9 mouse cellular contexts compared by ENCODE assay signal in genomic region chr2:51238131-51238931, GRCm38 (mm10).
A peak's percentile ranks its signal among the peaks of the same experiment; 100 is the strongest.
DNase-seq lines count a peak whose midpoint lies in the region; ATAC-seq and TF ChIP-seq lines count a peak whose summit lies in the region.
"Had no signal": no experiment of that assay in that cellular context is flagged by ENCODE, and none has a peak within 500 bp of the region (broad histone marks: within the 10 kb centered on the region; RNA-seq: fewer than 3 reads in every experiment).

No protein-coding gene starts in this region.

- no peaks in the 10 kb centered on the region for H3K9me3 ChIP-seq in heart, embryonic 15.5 days (replicated peaks)
- no peaks in the 10 kb centered on the region for H3K9me3 ChIP-seq in hindbrain, embryonic 11.5 days (ENCODE audit: control insufficient read depth, low read length)

- ATAC-seq in heart, embryonic 15.5 days (replicated peaks; ENCODE audit: insufficient number of reproducible peaks, insufficient read depth, low FRiP score, low read depth) = no peak
- peak; percentile 56; the same call in 1 of the 2 replicates for ATAC-seq in hindbrain, embryonic 11.5 days (ENCODE audit: low FRiP score)
- no peak for ATAC-seq in megakaryocyte-erythroid progenitor cell, adult 5-6 weeks (replicated peaks; ENCODE audit: low FRiP score, low TSS enrichment, poor library complexity, severe bottlenecking)

- no peak overlapping the region for H3K4me3 ChIP-seq in heart, embryonic 15.5 days
- H3K4me3 ChIP-seq in hindbrain, embryonic 11.5 days (ENCODE audit: low read depth, low read length) = no peak overlapping the region
- H3K4me3 ChIP-seq in myocyte = peak overlapping the region; percentile 3
- H3K4me3 ChIP-seq: erythroblast, embryonic 14.5 days had no signal

- H3K4me2 ChIP-seq in heart, embryonic 15.5 days = peak overlapping the region; percentile 39; the same call in 1 of the 2 replicates
- H3K4me2 ChIP-seq in hindbrain, embryonic 11.5 days (replicated peaks; ENCODE audit: low read depth, low read length) = no peak overlapping the region
- H3K4me2 ChIP-seq in myocyte (ENCODE audit: low read depth) = peak overlapping the region; percentile 82

- H3K9ac ChIP-seq in heart, embryonic 15.5 days = no peak overlapping the region
- no peak overlapping the region for H3K9ac ChIP-seq in hindbrain, embryonic 11.5 days (ENCODE audit: low read depth, low read length)

- no peaks in the 10 kb centered on the region for H3K79me2 ChIP-seq in myocyte (ENCODE audit: control insufficient read depth, insufficient read depth)

- H3K4me1 ChIP-seq in heart, embryonic 15.5 days (replicated peaks) = peaks cover 2% of the 10 kb centered on the region; the same call in 1 of the 2 replicates
- H3K4me1 ChIP-seq in hindbrain, embryonic 11.5 days (replicated peaks; ENCODE audit: control insufficient read depth, insufficient read depth, low read length) = 0 out of 2 replicates have a peak, but pooled peaks cover 2% of the 10 kb centered on the region

- no peak overlapping the region for H3ac ChIP-seq in myocyte (ENCODE audit: control insufficient read depth, insufficient read length)

- H3K27ac ChIP-seq in heart, embryonic 15.5 days = no peak overlapping the region
- H3K27ac ChIP-seq in hindbrain, embryonic 11.5 days (ENCODE audit: low read depth, low read length) = no peak overlapping the region

- H3K27me3 ChIP-seq in heart, embryonic 15.5 days = no peaks in the 10 kb centered on the region
- H3K27me3 ChIP-seq in hindbrain, embryonic 11.5 days (ENCODE audit: control insufficient read depth, insufficient read depth, low read length) = no peaks in the 10 kb centered on the region
- H3K27me3 ChIP-seq in myocyte (ENCODE audit: control insufficient read depth, insufficient read depth, insufficient read length) = no peaks in the 10 kb centered on the region

- 10% methylated on average over 16 of the region's 16 CpGs for WGBS in heart, embryonic 15.5 days
- WGBS in hindbrain, embryonic 11.5 days = 17% methylated on average over 16 of the region's 16 CpGs

- H3K36me3 ChIP-seq in heart, embryonic 15.5 days = no peaks in the 10 kb centered on the region
- no peaks in the 10 kb centered on the region for H3K36me3 ChIP-seq in hindbrain, embryonic 11.5 days (ENCODE audit: control insufficient read depth, insufficient read depth, low read length)
- no peaks in the 10 kb centered on the region for H3K36me3 ChIP-seq in myocyte (ENCODE audit: control insufficient read depth, insufficient read depth)

- no peak for TF ChIP-seq POLR2A in myocyte (IDR thresholded peaks at IDR 0.05; ENCODE audit: insufficient read length, low read depth)

- DNase-seq in heart, adult 9 months (ENCODE audit: low spot score in 2 of 2) = no peak
- peak; percentile 21 for DNase-seq in ZHBTc4 (ENCODE audit: low read depth, low spot score)
- peak; percentile 56 for DNase-seq in hindbrain, embryonic 11.5 days (ENCODE audit: low spot score)
- DNase-seq in cerebellum, postnatal 36 days = no peak
- no peak for DNase-seq in spleen, postnatal 10 days (ENCODE audit: low spot score in 2 of 2)

TF ChIP-seq in myocyte, 11 proteins besides CTCF, POLR2A, EP300 and RAD21:
- TF ChIP-seq TCF3 (IDR thresholded peaks at IDR 0.05; ENCODE audit: insufficient read length, low read depth) (no peak), MYOD1 (IDR thresholded peaks at IDR 0.05; ENCODE audit: control insufficient read depth in 1 of 3, insufficient read length in 2 of 3, low read depth in 2 of 3) (peak in 2 of 3 experiments; percentile 14 to 43), MYOG (IDR thresholded peaks at IDR 0.05; ENCODE audit: control insufficient read depth in 1 of 3, insufficient read depth in 1 of 3, insufficient read length in 2 of 3, low read depth in 2 of 3) (peak in 2 of 3 experiments; percentile 17 to 60)

Comparison
In these comparisons a context has a peak if more than half of its experiments do, and no peak if none do; other contexts are left out.
1. DNase-seq: peak in ZHBTc4 (single experiment) and hindbrain, embryonic 11.5 days (single experiment); none in heart, adult 9 months (0 of 2), cerebellum, postnatal 36 days (0 of 2) and spleen, postnatal 10 days (0 of 2).